Mouse (Mus musculus): ENCODE data around the gene Supt6. TPM values are rescaled to one million over a fixed set of nuclear protein-coding genes. Genes with fewer than 3 reads are reported as not detected.

Supt6 gene
- polyA plus RNA-seq, 1 experiment from 2014 or later: 38.9 TPM

DNA sequence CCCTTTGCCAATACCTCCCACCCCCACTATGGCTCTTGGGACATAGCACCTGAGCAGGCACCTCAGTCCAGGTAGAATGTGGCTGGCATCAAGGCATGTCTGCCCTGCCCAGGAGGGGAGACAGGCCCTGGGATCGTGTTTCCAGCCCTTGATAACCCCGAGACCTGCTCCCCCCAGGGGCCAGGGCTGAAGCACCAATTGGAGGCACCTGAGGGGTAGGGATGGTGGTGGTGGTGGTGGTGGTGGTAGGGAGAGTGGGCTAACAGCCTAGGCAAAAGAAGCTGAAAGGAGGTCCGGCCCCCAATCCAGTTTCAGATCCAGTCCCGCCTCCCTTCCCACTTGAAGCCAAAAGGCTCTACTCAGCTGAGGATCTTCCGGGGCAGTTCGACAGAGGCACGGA, 86.2 kb downstream of the Supt6 start:
- peaks cover 35% of the 10 kb centered on the region for H3K4me1 ChIP-seq
- 0 out of 2 replicates have a peak overlapping the region, but pooled peaks have one; percentile 25 for H3K27ac ChIP-seq
- no peak overlapping the region for H3K4me2 ChIP-seq
- WGBS: 91% methylated on average over 7 of the region's 7 CpGs
- peaks cover 82% of the 10 kb centered on the region for H3K36me3 ChIP-seq (replicated peaks)
- H3K4me3 ChIP-seq (replicated peaks): no peak overlapping the region
- H3K9ac ChIP-seq: no peak overlapping the region
- no peak for ATAC-seq (ENCODE audit: low FRiP score)
- no peaks in the 10 kb centered on the region for H3K9me3 ChIP-seq
- H3K27me3 ChIP-seq: no peaks in the 10 kb centered on the region

GRCm38 (mm10) chr11:78159096-78159495, 86.7 kb downstream of the Supt6 start:
- WGBS: 30% methylated on average over 2 of the region's 2 CpGs
- Histone ChIP-seq H3K27me3 (no peaks in the 10 kb centered on the region), H3K36me3 (replicated peaks) (peaks cover 87% of the 10 kb centered on the region), H3K9ac (no peak overlapping the region), H3K9me3 (no peaks in the 10 kb centered on the region), H3K4me3 (replicated peaks) (no peak overlapping the region), H3K27ac (0 out of 2 replicates have a peak overlapping the region, but pooled peaks have one; percentile 25), H3K4me1 (peaks cover 35% of the 10 kb centered on the region), H3K4me2 (no peak overlapping the region)
- ATAC-seq (ENCODE audit: low FRiP score): no peak

Small RNA genes lying within 50 kb of the gene (microRNA-seq; reads per million reads assigned to microRNA genes)
- gene Mir7653: not detected

Other genes starting within 250 kb of the Supt6 start
- 20.6 and 21.2 TPM in 2 replicates for gene Dhrs13, start 213.7 kb downstream of the Supt6 start, polyA plus RNA-seq (2016; fragmentation: Nextera tagmentation; extraction: Ambion mirVana)
- gene Flot2, start 208.1 kb downstream of the Supt6 start, polyA plus RNA-seq (2016; fragmentation: Nextera tagmentation; extraction: Ambion mirVana): 68.5 and 69.2 TPM in 2 replicates
- 33.1 and 35.5 TPM in 2 replicates for gene Eral1, start 165.6 kb downstream of the Supt6 start, polyA plus RNA-seq (2016; fragmentation: Nextera tagmentation; extraction: Ambion mirVana)
- gene Fam222b, start 151.3 kb downstream of the Supt6 start, polyA plus RNA-seq (2016; fragmentation: Nextera tagmentation; extraction: Ambion mirVana): 22.3 and 25.5 TPM in 2 replicates
- gene Traf4, start 80.4 kb downstream of the Supt6 start, polyA plus RNA-seq (2016; fragmentation: Nextera tagmentation; extraction: Ambion mirVana): 121 and 127 TPM in 2 replicates
- 8.8 and 9.4 TPM in 2 replicates for gene Nek8, start 69.3 kb downstream of the Supt6 start, polyA plus RNA-seq (2016; fragmentation: Nextera tagmentation; extraction: Ambion mirVana)
- gene Tlcd1, start 69.3 kb downstream of the Supt6 start, polyA plus RNA-seq (2016; fragmentation: Nextera tagmentation; extraction: Ambion mirVana): 5.5 and 6.9 TPM in 2 replicates
- 931 and 997 TPM in 2 replicates for gene Rpl23a, start 62.4 kb downstream of the Supt6 start, polyA plus RNA-seq (2016; fragmentation: Nextera tagmentation; extraction: Ambion mirVana)
- gene Rab34, start 57.6 kb downstream of the Supt6 start, polyA plus RNA-seq (2016; fragmentation: Nextera tagmentation; extraction: Ambion mirVana): 44.5 and 49.8 TPM in 2 replicates
- 1.4 and 1.5 TPM in 2 replicates for gene Proca1, start 52.6 kb downstream of the Supt6 start, polyA plus RNA-seq (2016; fragmentation: Nextera tagmentation; extraction: Ambion mirVana)
- gene Sdf2, start 241 bp downstream of the Supt6 start, polyA plus RNA-seq (2016; fragmentation: Nextera tagmentation; extraction: Ambion mirVana): 45.1 and 48.3 TPM in 2 replicates
- 79.8 and 93.9 TPM in 2 replicates for gene 2610507B11Rik, start 15.8 kb upstream of the Supt6 start, polyA plus RNA-seq (2016; fragmentation: Nextera tagmentation; extraction: Ambion mirVana)
- gene BC030499, start 44.9 kb upstream of the Supt6 start, polyA plus RNA-seq (2016; fragmentation: Nextera tagmentation; extraction: Ambion mirVana): 0.41 and 0.52 TPM in 2 replicates
- gene Spag5, start 55.5 kb upstream of the Supt6 start, polyA plus RNA-seq (2016; fragmentation: Nextera tagmentation; extraction: Ambion mirVana): 63.0 and 64.7 TPM in 2 replicates
- 26.9 and 31.6 TPM in 2 replicates for gene Aldoc, start 77.0 kb upstream of the Supt6 start, polyA plus RNA-seq (2016; fragmentation: Nextera tagmentation; extraction: Ambion mirVana)
- 58.8 and 62.5 TPM in 2 replicates for gene Pigs, start 82.4 kb upstream of the Supt6 start, polyA plus RNA-seq (2016; fragmentation: Nextera tagmentation; extraction: Ambion mirVana)
- 75.6 and 76.5 TPM in 2 replicates for gene Unc119, start 97.5 kb upstream of the Supt6 start, polyA plus RNA-seq (2016; fragmentation: Nextera tagmentation; extraction: Ambion mirVana)
- gene Foxn1, start 140.6 kb upstream of the Supt6 start, polyA plus RNA-seq (2016; fragmentation: Nextera tagmentation; extraction: Ambion mirVana): 0.06 TPM in 1 of 2 replicates, not detected in the other
- not detected in 2 replicates for gene Slc13a2, start 176.2 kb upstream of the Supt6 start, polyA plus RNA-seq (2016; fragmentation: Nextera tagmentation; extraction: Ambion mirVana)
- 18.4 and 19.2 TPM in 2 replicates for gene Slc46a1, start 219.7 kb upstream of the Supt6 start, polyA plus RNA-seq (2016; fragmentation: Nextera tagmentation; extraction: Ambion mirVana)